Mouse (Mus musculus) cerebellum, adult 2 months (tissue): Measurements from ENCODE around the gene Tcp10a.
"Not testable (repeated sequence)": the region's sequence is repeated elsewhere in the genome, so short reads cannot be mapped to it uniquely, and the experiment has no call there.

Source experiments
- CTCF ChIP-seq: fragments of 200-500 bp; IDR thresholded peaks from 2 replicates; pipeline ENCODE4 v1.5.1; 2011; ENCODE audit warnings: low read depth, mild to moderate bottlenecking, control low read depth, low read length, moderate library complexity, borderline replicate concordance; ENCODE audit not compliant: insufficient read depth
- POLR2A ChIP-seq: fragments of 200-500 bp; IDR thresholded peaks from 2 replicates; pipeline ENCODE4 v1.6.1; 2011; ENCODE audit warnings: low read length, control low read depth, borderline replicate concordance; ENCODE audit not compliant: insufficient read depth

DNA sequence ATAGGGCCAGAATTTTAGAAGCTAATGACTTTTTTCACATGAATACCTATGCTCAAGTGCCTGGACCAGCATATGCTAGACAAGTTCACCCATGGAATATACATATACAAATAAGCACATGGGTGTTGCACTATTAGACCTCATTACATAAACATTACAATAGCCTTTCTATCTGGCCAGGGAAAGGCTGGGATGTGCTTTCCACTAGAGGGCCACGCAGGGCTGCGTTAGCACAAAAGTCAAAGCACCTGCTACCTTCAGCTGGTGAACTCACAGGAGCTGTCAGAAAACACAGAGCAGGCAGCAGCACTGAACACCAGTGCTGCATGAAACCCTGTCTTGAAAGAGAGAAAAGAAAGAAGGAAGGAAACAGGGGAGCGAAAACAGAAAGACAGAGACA, 53.5 kb downstream of the Tcp10a start:
- not testable (repeated sequence) for TF ChIP-seq CTCF, POLR2A
